Mouse (Mus musculus) brain, adult 2 months (tissue): ENCODE data around the gene Setdb1.
A peak's percentile ranks its signal among the peaks of the same experiment; 100 is the strongest.

ENCODE experiments used
- DNase-seq: peaks from one replicate; pipeline ENCODE4 v3.0.0; 2011; ENCODE audit warnings: low read depth, low spot score

Setdb1 gene

GRCm38 (mm10) chr3:95292899-95293298 is 64.1 kb downstream of the Setdb1 start:
- DNase-seq = no peak

DNA sequence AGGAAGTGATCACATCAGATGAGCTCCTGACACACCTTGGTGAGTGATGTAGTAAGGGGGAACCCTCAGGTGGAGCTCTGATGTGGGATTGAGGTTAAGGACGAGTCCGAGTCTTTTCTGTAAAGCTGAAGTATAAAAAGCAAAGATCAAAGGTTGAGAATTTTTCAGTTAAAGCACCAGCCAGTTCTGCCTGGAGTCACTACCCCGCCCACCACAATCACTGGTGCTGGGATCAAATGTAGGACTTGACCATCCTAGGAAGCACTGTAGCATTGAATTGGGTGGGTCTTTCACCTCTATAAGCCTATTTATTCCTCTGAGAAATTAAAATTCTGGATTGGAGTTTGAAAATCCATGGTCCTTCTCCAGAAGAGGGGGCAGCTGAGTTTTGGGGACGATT is 66.0 kb downstream of the Setdb1 start:
- no peak for DNase-seq

- DNase-seq = no peak
Observed at GRCm38 (mm10) chr3:95290156-95290555, 66.8 kb downstream of the Setdb1 start.

- DNase-seq = peak; percentile 93
Observed at GRCm38 (mm10) chr3:95289419-95289818, 67.6 kb downstream of the Setdb1 start.

DNA sequence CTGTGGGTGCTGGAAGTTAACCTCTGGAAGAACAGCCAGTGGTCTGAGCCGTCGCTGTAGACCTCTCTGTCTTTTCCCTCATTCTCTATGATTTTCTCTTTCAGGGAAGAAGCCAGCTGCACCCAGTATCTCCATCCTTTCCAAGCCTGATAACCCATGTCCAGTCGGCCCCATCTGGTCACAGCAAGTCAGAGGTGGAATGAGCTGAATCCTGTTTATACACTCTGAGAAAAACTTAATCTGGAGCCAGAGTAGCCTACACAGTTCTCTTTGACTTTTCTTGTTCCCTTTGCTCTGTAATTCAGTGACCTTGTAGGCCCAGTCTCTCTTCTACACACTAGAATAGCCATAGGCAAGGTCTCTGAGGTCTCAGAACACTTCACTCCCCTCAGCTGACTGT is 69.5 kb downstream of the Setdb1 start:
- no peak for DNase-seq

- peak; percentile 36 for DNase-seq
Observed at GRCm38 (mm10) chr3:95286510-95286909, 70.5 kb downstream of the Setdb1 start.

DNA sequence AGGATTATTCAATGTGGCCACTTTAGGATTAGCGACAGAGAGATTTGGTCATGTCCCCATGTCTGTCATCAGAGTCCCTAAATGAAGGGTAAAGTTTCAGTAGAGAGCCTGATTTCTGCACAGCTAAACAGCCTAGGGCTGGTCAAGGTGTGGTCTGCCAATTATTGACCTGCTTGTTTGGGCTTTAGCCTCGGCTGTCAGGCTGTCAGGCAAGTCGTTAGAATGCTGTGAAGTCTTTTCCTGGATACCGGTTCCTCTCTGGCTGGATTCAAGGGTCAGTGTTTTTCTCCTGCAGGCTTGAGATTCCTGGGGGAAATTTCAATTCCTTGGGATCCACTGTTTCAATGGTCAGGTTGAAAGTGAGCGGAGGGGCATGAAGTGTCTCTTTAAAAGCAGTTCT is 71.0 kb downstream of the Setdb1 start:
- no peak for DNase-seq

- no peak for DNase-seq
Observed at GRCm38 (mm10) chr3:95285390-95285789, 71.6 kb downstream of the Setdb1 start.

DNA sequence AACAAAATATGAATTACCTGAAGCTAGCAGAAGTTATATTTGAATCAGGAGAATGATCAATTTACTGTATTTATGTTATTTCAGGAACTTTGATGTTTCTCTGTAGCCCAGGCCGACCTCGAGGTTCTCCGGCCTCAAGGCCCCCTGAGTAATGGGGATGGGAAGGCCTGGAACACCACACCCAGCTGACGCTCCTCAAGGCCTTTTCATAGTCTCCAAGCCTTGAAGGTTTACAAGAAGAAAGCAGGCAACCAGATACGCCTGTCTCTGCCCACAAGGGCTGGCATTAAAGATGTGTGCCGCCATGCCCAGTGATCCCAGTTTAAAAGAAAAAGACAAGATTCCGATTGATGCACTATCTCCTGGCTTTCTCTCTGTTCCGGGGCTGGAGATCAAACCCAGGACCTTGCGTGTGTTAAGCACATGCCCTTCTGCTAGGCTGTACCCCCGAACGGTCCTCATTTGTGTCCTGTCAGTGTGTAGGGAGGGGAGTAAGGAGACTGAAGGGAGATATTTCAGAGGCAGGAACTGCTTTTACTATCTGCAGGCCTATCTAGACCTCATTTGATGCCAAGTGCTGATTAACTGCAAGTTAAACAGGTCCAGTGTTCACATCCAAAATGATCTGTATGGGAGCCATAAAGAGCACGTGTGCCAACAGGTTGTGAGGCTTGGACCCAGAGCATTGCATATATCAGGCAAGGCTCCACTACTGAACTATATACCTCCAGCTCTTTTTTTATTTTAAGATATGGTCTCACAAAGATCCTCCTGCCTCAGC is 72.3 kb downstream of the Setdb1 start:
- DNase-seq = peak; percentile 26

- peak; percentile 19 for DNase-seq
Observed at GRCm38 (mm10) chr3:95284062-95284461, 72.9 kb downstream of the Setdb1 start.

DNA sequence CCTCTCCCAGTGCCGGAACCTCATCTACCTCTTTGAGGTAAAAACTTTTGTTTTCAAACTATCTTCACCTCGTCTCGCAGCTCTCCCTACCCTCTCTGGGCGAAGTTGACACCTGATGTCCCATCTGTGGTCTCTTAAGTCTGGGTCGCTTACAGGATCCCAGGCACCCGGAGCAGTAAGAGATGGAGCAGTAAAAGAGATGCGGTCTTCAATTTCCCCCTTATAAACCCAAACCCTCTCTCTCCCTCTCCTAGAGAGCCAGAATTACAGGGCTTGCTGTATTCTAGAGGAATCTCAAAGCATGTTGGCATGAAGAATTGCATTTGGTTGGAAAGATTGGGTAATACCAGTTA is 73.4 kb downstream of the Setdb1 start:
- DNase-seq = no peak

DNA sequence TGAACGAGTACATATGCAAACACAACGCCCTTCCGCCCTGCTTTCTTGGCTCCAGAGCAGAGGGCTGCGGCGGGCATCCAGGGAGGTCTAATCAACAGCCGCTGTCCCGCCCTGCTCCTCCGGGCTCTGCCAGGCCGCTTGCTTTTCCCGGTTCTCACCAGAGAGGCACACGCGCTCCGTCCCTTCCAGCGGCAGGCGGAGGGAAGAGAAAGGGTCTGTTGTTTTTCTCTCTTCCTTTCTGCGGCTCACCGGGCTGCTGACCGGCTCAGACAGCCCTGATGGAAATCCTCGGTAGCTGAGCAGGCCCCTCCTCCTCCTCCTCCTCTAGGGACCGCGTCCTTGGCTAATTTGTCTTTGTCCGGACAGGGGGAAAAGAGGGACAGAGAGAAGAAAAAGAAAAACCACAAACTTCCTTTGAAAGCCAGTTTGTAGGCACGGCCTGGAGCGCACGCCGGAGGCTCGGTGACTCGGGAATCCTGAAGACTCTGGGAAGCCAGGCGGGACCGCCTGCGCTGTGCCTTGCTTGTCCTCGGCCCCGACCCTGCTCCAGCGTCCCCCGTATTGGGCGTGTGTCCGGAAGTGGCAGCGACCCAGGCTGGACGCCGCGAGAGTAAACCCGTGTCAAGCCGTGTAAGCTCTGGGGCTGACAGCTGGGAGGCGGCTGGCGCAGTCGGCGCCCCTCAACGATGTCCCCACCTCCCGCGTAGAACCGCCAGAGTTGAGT is 74.0 kb downstream of the Setdb1 start:
- peak; percentile 93 for DNase-seq

DNA sequence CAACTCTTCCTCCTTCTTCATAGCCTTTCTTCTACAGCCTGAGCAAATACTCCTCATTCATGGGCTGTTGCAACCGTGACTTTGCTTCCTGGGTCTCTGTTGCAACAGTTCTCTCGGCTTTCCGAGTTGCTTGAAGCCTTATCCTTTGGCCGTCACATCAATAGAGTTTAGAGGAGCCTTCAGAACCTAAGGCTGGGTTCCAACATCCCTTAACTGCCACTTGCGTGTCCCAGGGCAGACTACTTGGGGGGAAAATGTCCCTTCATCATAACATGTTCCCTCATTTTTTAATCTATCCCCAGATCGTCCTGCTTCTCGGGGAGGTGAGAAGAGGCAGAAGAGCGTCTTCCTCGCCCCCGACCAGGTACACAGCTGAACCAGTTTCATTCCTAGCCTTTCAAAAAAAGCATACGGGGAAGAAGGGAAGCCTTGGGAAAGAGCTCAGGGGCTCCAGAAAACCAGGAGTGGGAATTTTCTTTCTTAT is 74.6 kb downstream of the Setdb1 start:
- DNase-seq = peak; percentile 56

- DNase-seq = peak; percentile 99
Observed at GRCm38 (mm10) chr3:95281216-95282126, 75.5 kb downstream of the Setdb1 start, which contains the start of the genes Mindy1 and Prune1. TSS of gene Mindy1 (plus strand) at chr3:95281345. TSS of gene Prune1 (minus strand) at chr3:95282076.

DNA sequence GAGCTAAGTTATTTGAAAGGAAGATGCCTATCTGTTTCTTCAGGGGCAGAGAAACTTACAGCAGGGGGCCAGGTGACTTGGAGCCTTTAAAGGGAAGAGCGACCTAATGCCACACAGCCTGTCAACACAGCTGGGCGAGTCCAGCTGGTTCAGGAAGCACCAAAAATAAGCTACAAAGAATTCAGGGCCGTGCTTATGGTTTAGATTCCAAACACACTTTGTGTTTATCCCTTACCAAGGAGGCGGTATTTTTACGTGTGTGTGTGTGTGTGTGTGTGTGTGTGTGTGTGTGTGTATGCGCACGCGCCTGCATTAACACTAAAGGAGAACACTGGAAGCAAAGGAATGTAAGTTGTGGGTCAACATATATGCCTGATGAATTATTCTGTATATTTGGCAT is 76.3 kb downstream of the Setdb1 start:
- DNase-seq = peak; percentile 56

- DNase-seq = no peak
Observed at GRCm38 (mm10) chr3:95277149-95277551, 79.9 kb downstream of the Setdb1 start.

- no peak for DNase-seq
Observed at GRCm38 (mm10) chr3:95276428-95276934, 80.5 kb downstream of the Setdb1 start.

DNA sequence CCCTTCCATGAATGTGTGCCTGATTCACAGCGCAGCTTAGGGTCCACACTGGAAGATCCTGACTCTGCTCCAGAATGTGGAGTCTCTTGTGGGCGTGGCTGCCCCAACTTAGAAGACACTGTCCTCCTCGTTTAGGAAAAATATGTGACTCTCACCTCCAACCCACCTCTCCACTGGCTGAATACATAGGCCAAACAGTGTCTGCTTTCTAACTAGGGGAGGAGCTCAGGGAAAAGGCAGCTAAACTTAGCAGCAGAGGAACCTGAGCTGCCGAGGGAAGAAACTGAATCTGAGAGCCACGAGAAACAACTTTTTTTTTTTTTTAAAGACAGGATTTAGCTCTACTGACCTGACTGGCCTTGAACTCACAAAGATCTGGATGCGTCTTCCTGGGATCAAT is 81.8 kb downstream of the Setdb1 start:
- no peak for DNase-seq

DNA sequence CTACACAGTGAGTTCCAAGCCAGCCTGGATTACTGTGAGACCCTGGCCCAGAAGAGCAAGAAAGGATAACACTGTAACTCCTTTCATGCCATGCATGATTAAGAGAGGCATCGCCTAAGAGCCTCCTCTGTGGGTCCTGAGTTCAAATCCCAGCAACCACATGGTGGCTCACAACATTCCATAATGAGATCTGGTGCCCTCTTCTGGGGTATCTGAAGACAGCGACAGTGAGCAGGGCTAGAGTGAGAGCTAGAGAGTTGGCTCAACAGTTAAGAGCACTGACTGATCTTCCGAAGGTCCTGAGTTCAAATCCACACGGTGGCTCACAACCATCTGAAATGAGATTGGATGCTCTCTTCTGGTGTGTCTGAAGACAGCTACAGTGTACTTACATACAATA is 82.5 kb downstream of the Setdb1 start:
- DNase-seq = no peak
